Mouse (Mus musculus) MEL (cell line): ENCODE data around the gene Lamb1. TPM values are rescaled to one million over a fixed set of nuclear protein-coding genes. Genes with fewer than 3 reads are reported as not detected.

ENCODE experiments used
- DNase-seq: peaks from one replicate; pipeline ENCODE4 v3.0.0; 2011; ENCODE audit warnings: low read depth, low spot score
- H3K27ac ChIP-seq: 2 replicates; pipeline ENCODE4 v1.5.1; 2012; ENCODE audit warnings: low read depth, mild to moderate bottlenecking, control low read depth, low read length, moderate library complexity; ENCODE audit not compliant: control insufficient read depth
- H3K27me3 ChIP-seq, 2 experiments: fragments of 150-350 bp in 1 of 2; sonication (generic) in 1 of 2; 2 replicates each; pipeline ENCODE4 v1.6.1; 2012; ENCODE audit warnings: low read length in 2 of 2, mild to moderate bottlenecking in 2 of 2, improper control_type of control experiment in 1 of 2, moderate library complexity in 1 of 2; ENCODE audit not compliant: insufficient read depth in 2 of 2, control insufficient read depth in 1 of 2
- H3K36me3 ChIP-seq, 2 experiments: 2 replicates each; pipeline ENCODE4 v1.6.1; 2012 to 2014; ENCODE audit warnings: low read length in 2 of 2, improper control_type of control experiment in 1 of 2, inconsistent platforms in 1 of 2, mild to moderate bottlenecking in 1 of 2; ENCODE audit not compliant: insufficient read depth in 2 of 2, control insufficient read depth in 1 of 2
- H3K4me1 ChIP-seq, 2 experiments: fragments of 150-350 bp in 1 of 2; sonication (generic) in 1 of 2; 2 replicates each; pipeline ENCODE4 v1.6.1; 2012; ENCODE audit warnings: low read length in 2 of 2, improper control_type of control experiment in 1 of 2, mild to moderate bottlenecking in 1 of 2; ENCODE audit not compliant: insufficient read depth in 2 of 2, control insufficient read depth in 1 of 2
- H3K4me3 ChIP-seq, 2 experiments: fragments of 150-350 bp in 1 of 2; sonication (generic) in 1 of 2; 2 replicates each; pipeline ENCODE4 v1.5.1; 2012; ENCODE audit warnings: low read depth in 2 of 2, low read length in 2 of 2, mild to moderate bottlenecking in 2 of 2, moderate library complexity in 2 of 2, control low read depth in 1 of 2, improper control_type of control experiment in 1 of 2; ENCODE audit not compliant: control insufficient read depth in 1 of 2, insufficient read depth in 1 of 2
- H3K79me2 ChIP-seq: 2 replicates; pipeline ENCODE4 v1.6.1; 2012; ENCODE audit warnings: mild to moderate bottlenecking, low read length, moderate library complexity; ENCODE audit not compliant: control insufficient read depth, poor library complexity, insufficient read depth
- H3K9ac ChIP-seq: 2 replicates; pipeline ENCODE4 v1.6.1; 2012; ENCODE audit warnings: low read depth, mild to moderate bottlenecking, control low read depth, low read length, moderate library complexity; ENCODE audit not compliant: control insufficient read depth, poor library complexity, severe bottlenecking
- H3K9me3 ChIP-seq: fragments of 150-350 bp; sonication (generic); replicated peaks from 2 replicates; pipeline ENCODE4 v1.6.1; 2012; ENCODE audit warnings: mild to moderate bottlenecking, low read length, improper control_type of control experiment, moderate library complexity; ENCODE audit not compliant: insufficient read depth
- CTCF ChIP-seq, 3 experiments: IDR thresholded peaks in 2 of 3; conservative IDR thresholded peaks in 1 of 3; 2 replicates each; pipeline ENCODE4 v1.5.1; 2011 to 2012; ENCODE audit warnings: low read length in 3 of 3, low read depth in 2 of 3, mild to moderate bottlenecking in 2 of 3, improper control_type of control experiment in 1 of 3, inconsistent platforms in 1 of 3, mixed read lengths in 1 of 3, moderate library complexity in 1 of 3; ENCODE audit not compliant: control insufficient read depth in 1 of 3, insufficient read depth in 1 of 3, poor library complexity in 1 of 3, severe bottlenecking in 1 of 3
- EP300 ChIP-seq, 2 experiments: IDR thresholded peaks; 2 replicates each; pipeline ENCODE4 v1.6.1; 2011; ENCODE audit warnings: improper control_type of control experiment in 2 of 2, low read length in 2 of 2, low read depth in 1 of 2, mild to moderate bottlenecking in 1 of 2
- GATA1 ChIP-seq: IDR thresholded peaks from 2 replicates; pipeline ENCODE4 v1.6.1; 2011; ENCODE audit warnings: low read depth, low read length, improper control_type of control experiment
- HCFC1 ChIP-seq: IDR thresholded peaks from 2 replicates; pipeline ENCODE4 v1.6.1; 2012; ENCODE audit warnings: low read depth, mild to moderate bottlenecking, inconsistent platforms, low read length, improper control_type of control experiment, moderate library complexity
- KAT2A ChIP-seq: conservative IDR thresholded peaks from 2 replicates; pipeline ENCODE4 v1.6.1; 2012; ENCODE audit warnings: low read depth, low read length, improper control_type of control experiment, inconsistent platforms
- MAFK ChIP-seq: IDR thresholded peaks from 2 replicates; pipeline ENCODE4 v1.6.1; 2011; ENCODE audit warnings: low read depth, mild to moderate bottlenecking, low read length, improper control_type of control experiment, borderline replicate concordance
- MAX ChIP-seq: IDR thresholded peaks from 2 replicates; pipeline ENCODE4 v1.6.1; 2011; ENCODE audit warnings: low read length, improper control_type of control experiment
- MAZ ChIP-seq: IDR thresholded peaks from 2 replicates; pipeline ENCODE4 v1.6.1; 2012; ENCODE audit warnings: low read depth, mild to moderate bottlenecking, inconsistent platforms, low read length, improper control_type of control experiment
- MEF2A ChIP-seq: IDR thresholded peaks from 2 replicates; pipeline ENCODE4 v1.6.1; 2014; ENCODE audit warnings: low read depth, mild to moderate bottlenecking, inconsistent platforms, low read length, improper control_type of control experiment; ENCODE audit not compliant: poor library complexity, insufficient replicate concordance, severe bottlenecking; ENCODE audit errors: extremely low read depth
- NELFE ChIP-seq: IDR thresholded peaks from 2 replicates; pipeline ENCODE4 v1.6.1; 2011; ENCODE audit warnings: low read depth, low read length, improper control_type of control experiment
- NRF1 ChIP-seq: IDR thresholded peaks from 2 replicates; pipeline ENCODE4 v1.6.1; 2014; ENCODE audit warnings: low read depth, mild to moderate bottlenecking, inconsistent platforms, low read length, improper control_type of control experiment, moderate library complexity; ENCODE audit not compliant: poor library complexity, insufficient read depth, severe bottlenecking
- POLR2A ChIP-seq, 2 experiments: IDR thresholded peaks; 2 replicates each; pipeline ENCODE4 v1.6.1; 2011 to 2012; ENCODE audit warnings: low read length in 2 of 2, mild to moderate bottlenecking in 2 of 2, control low read depth in 1 of 2, improper control_type of control experiment in 1 of 2, low read depth in 1 of 2, moderate library complexity in 1 of 2; ENCODE audit not compliant: control insufficient read depth in 1 of 2, insufficient read depth in 1 of 2, poor library complexity in 1 of 2
- RAD21 ChIP-seq: IDR thresholded peaks from 2 replicates; pipeline ENCODE4 v1.6.1; 2011; ENCODE audit warnings: mild to moderate bottlenecking, low read depth, low read length, improper control_type of control experiment
- TBP ChIP-seq: IDR thresholded peaks from 2 replicates; pipeline ENCODE4 v1.8.0; 2011; ENCODE audit warnings: low read depth, low read length, improper control_type of control experiment
- UBTF ChIP-seq: IDR thresholded peaks from 2 replicates; pipeline ENCODE4 v1.6.1; 2012; ENCODE audit warnings: low read depth, mild to moderate bottlenecking, inconsistent platforms, low read length, improper control_type of control experiment, moderate library complexity, borderline replicate concordance; ENCODE audit not compliant: insufficient read depth
- USF1 ChIP-seq: IDR thresholded peaks from 2 replicates; pipeline ENCODE4 v1.6.1; 2014; ENCODE audit warnings: low read depth, mild to moderate bottlenecking, inconsistent platforms, low read length, improper control_type of control experiment, moderate library complexity
- ZNF384 ChIP-seq: IDR thresholded peaks from 2 replicates; pipeline ENCODE4 v1.6.1; 2012; ENCODE audit warnings: low read depth, mild to moderate bottlenecking, inconsistent platforms, low read length, improper control_type of control experiment
- polyA plus RNA-seq, 2 experiments: library from polyadenylated mRNA; stranded (reverse) in 1 of 2; unstranded in 1 of 2; fragments of >175 nt in 1 of 2; fragments of >200 nt in 1 of 2; gene quantifications; 2 replicates each; pipeline versions ENCODE4 v1.2.1 to v1.2.4; 2012; ENCODE audit warnings: low replicate concordance in 2 of 2, low read depth in 1 of 2; ENCODE audit not compliant: insufficient read length in 2 of 2, insufficient read depth in 1 of 2, missing spikeins in 1 of 2
- total RNA-seq: library from RNA; depleted of rRNA; stranded (reverse); fragments of 300-350 nt; gene quantifications from 2 replicates; pipeline ENCODE4 v1.2.3, GENCODE M21; 2012

Lamb1 gene
- total and polyA plus RNA-seq, 3 experiments = 0.03 TPM; not detected in 2

DNA sequence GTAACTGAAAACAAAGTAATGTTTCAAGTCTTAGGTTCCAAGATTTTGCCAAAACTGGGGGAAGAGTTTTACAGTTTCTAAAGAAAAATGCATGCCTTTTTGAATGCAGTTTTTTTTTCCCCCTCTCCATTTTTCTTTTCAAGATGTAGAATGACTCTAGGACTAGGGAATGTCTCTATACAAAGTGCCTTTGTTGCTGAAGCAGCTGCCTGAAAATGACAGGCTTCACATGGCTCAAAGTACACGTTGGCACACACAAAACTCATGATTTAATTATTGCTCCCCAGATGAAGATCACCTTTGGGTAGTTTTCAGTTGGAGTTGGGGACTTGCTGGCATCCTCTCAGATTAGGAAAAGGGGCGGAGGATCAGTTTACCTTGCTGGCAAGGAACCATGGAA, 7.8 kb downstream of the Lamb1 start:
- TF ChIP-seq POLR2A (IDR thresholded peaks at IDR 0.05; ENCODE audit: control insufficient read depth in 1 of 2, insufficient read depth in 1 of 2, low read depth in 1 of 2, low read length in 2 of 2, poor library complexity in 1 of 2) = no peak
- TF ChIP-seq MAZ = no peak
- no peak for TF ChIP-seq NELFE
- TF ChIP-seq HCFC1 = no peak
- no peak for TF ChIP-seq MAFK
- no peak for TF ChIP-seq NRF1
- TF ChIP-seq UBTF = no peak
- TF ChIP-seq ZNF384 = no peak
- TF ChIP-seq RAD21 = no peak
- no peak for TF ChIP-seq EP300 (IDR thresholded peaks at IDR 0.05; ENCODE audit: low read depth in 1 of 2, low read length in 2 of 2)
- TF ChIP-seq MEF2A = no peak
- TF ChIP-seq, all 39 proteins: peak for 0
- Histone ChIP-seq H3K27me3 (no peaks in the 10 kb centered on the region; a peak in 2 of 4 replicates), H3K4me1 (no peaks in the 10 kb centered on the region), H3K9me3 (no peaks in the 10 kb centered on the region), H3K79me2 (no peaks in the 10 kb centered on the region), H3K9ac (no peak overlapping the region), H3K27ac (no peak overlapping the region), H3K4me3 (no peak overlapping the region), H3K36me3 (no peaks in the 10 kb centered on the region)
- DNase-seq = no peak

DNA sequence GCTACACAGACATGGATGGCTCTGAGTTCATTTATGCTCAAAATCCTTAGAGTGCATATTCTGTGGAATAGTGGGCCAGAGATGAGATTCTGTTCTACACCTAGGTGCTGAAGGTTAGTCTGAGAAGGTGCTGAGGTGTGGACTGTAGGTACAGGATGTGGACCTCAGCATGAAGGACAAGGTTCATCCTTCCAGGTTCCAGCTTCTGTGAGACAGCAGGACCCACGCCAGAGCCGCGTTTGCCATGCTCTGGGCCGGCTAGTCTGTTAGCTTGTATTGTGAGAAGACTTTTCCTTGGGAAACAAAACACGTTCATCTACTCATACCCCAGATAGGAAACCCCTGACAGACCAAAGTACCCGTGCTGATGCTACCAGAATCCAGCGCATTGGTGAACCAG, 8.6 kb downstream of the Lamb1 start:
- H3K79me2 ChIP-seq = no peaks in the 10 kb centered on the region
- no peaks in the 10 kb centered on the region; a peak in 2 of 4 replicates for H3K27me3 ChIP-seq
- H3K9me3 ChIP-seq = no peaks in the 10 kb centered on the region
- no peak for DNase-seq
- no peak overlapping the region for H3K27ac ChIP-seq
- TF ChIP-seq POLR2A (IDR thresholded peaks at IDR 0.05; ENCODE audit: control insufficient read depth in 1 of 2, insufficient read depth in 1 of 2, low read depth in 1 of 2, low read length in 2 of 2, poor library complexity in 1 of 2) (no peak), EP300 (IDR thresholded peaks at IDR 0.05; ENCODE audit: low read depth in 1 of 2, low read length in 2 of 2) (no peak), GATA1 (no peak), UBTF (no peak), CTCF (IDR thresholded peaks at IDR 0.05 in 2 of 3, conservative IDR thresholded peaks at IDR 0.05 in 1 of 3; ENCODE audit: control insufficient read depth in 1 of 3, insufficient read depth in 1 of 3, low read depth in 2 of 3, low read length in 3 of 3, poor library complexity in 1 of 3, severe bottlenecking in 1 of 3) (no peak), USF1 (no peak), ZNF384 (no peak), KAT2A (no peak), MAX (no peak), TBP (no peak)
- H3K4me1 ChIP-seq = no peaks in the 10 kb centered on the region
- H3K4me3 ChIP-seq = no peak overlapping the region
- H3K9ac ChIP-seq = no peak overlapping the region
- H3K36me3 ChIP-seq = no peaks in the 10 kb centered on the region
